Mouse (Mus musculus) adrenal gland, postnatal 4 days (tissue): ENCODE results near the gene Calhm4. TPM values are rescaled to one million over a fixed set of nuclear protein-coding genes. Genes with fewer than 3 reads are reported as not detected.

Experiments
- DNase-seq, 2 experiments: peaks; one replicate each; pipeline ENCODE4 v3.0.0; 2021 to 2022; ENCODE audit warnings: low spot score in 2 of 2, mixed read lengths in 2 of 2
- long read RNA-seq, 2 experiments: library from polyadenylated mRNA; stranded (forward); transcript quantifications; one replicate each; pipeline ENCODE4 v2.0.0; 2021
- total RNA-seq, 2 experiments: library from RNA; stranded (reverse); gene quantifications; 2 replicates each; pipeline ENCODE4 v1.2.3; 2021

The Calhm4 gene
- not detected for total RNA-seq
- long read RNA-seq, experiment 1, result 0 reads
- long read RNA-seq, experiment 2, result 0 reads

GRCm38 (mm10) chr10:34044210-34044609, at the start of gene Calhm4:
Gene Calhm4, minus strand, starts transcription at chr10:34044310.
- no peak for DNase-seq

GRCm38 (mm10) chr10:34091888-34092287, 47.8 kb upstream of the Calhm4 start:
- DNase-seq, result no peak

- DNase-seq, result no peak
Measured at GRCm38 (mm10) chr10:34090481-34090880, 46.4 kb upstream of the Calhm4 start.

GRCm38 (mm10) chr10:34089517-34089916, 45.4 kb upstream of the Calhm4 start:
- no peak for DNase-seq

GRCm38 (mm10) chr10:34088515-34088914, 44.4 kb upstream of the Calhm4 start:
- no peak for DNase-seq

- no peak for DNase-seq
Measured at GRCm38 (mm10) chr10:34086514-34086913, 42.4 kb upstream of the Calhm4 start.

- DNase-seq, result no peak
Measured at GRCm38 (mm10) chr10:34074522-34075200, 30.6 kb upstream of the Calhm4 start.

- no peak for DNase-seq
Measured at GRCm38 (mm10) chr10:34071650-34072049, 27.5 kb upstream of the Calhm4 start.

- DNase-seq, result no peak
Measured at GRCm38 (mm10) chr10:34070999-34071492, 26.9 kb upstream of the Calhm4 start.

- DNase-seq, result no peak
Measured at GRCm38 (mm10) chr10:34069606-34070005, 25.5 kb upstream of the Calhm4 start.

GRCm38 (mm10) chr10:34066591-34066990, 22.5 kb upstream of the Calhm4 start:
- no peak for DNase-seq

GRCm38 (mm10) chr10:34053987-34054386, 9.9 kb upstream of the Calhm4 start:
- DNase-seq, result no peak

GRCm38 (mm10) chr10:34037401-34037800, 6.7 kb downstream of the Calhm4 start, which contains the start of gene Trappc3l:
Gene Trappc3l, plus strand, starts transcription at chr10:34037597.
- DNase-seq, result no peak

- DNase-seq, result no peak
Measured at GRCm38 (mm10) chr10:34036587-34036986, 7.5 kb downstream of the Calhm4 start.

GRCm38 (mm10) chr10:34033630-34034305, 10.3 kb downstream of the Calhm4 start:
- DNase-seq, result peak in 1 of 2 experiments; percentile 36

GRCm38 (mm10) chr10:34030322-34030721, 13.8 kb downstream of the Calhm4 start:
- DNase-seq, result no peak

GRCm38 (mm10) chr10:34019302-34020075, 24.6 kb downstream of the Calhm4 start, which contains the start of gene Rwdd1:
Gene Rwdd1, minus strand, starts transcription at chr10:34019624.
- DNase-seq, result peak; percentile 94

- no peak for DNase-seq
Measured at GRCm38 (mm10) chr10:34018746-34019301, 25.3 kb downstream of the Calhm4 start.

- no peak for DNase-seq
Measured at GRCm38 (mm10) chr10:34013241-34013640, 30.9 kb downstream of the Calhm4 start.

- no peak for DNase-seq
Measured at GRCm38 (mm10) chr10:34012581-34012980, 31.5 kb downstream of the Calhm4 start.

- DNase-seq, result no peak
Measured at GRCm38 (mm10) chr10:33998397-33998796, 45.7 kb downstream of the Calhm4 start.
